Mouse (Mus musculus) thymus, adult 2 months (tissue): ENCODE data around the gene Zfp458.

Source experiments
- CTCF ChIP-seq: fragments of 200-500 bp; IDR thresholded peaks from 2 replicates; pipeline ENCODE4 v1.5.1; 2012; ENCODE audit warnings: mild to moderate bottlenecking, control low read depth, low read length, moderate library complexity, borderline replicate concordance; ENCODE audit not compliant: control insufficient read depth, poor library complexity, insufficient read depth; ENCODE audit errors: extremely low read depth
- POLR2A ChIP-seq: fragments of 200-500 bp; IDR thresholded peaks from 2 replicates; pipeline ENCODE4 v1.6.1; 2012; ENCODE audit warnings: mild to moderate bottlenecking, low read length, control low read depth, moderate library complexity; ENCODE audit not compliant: control insufficient read depth, poor library complexity, insufficient read depth; ENCODE audit errors: extremely low read depth

DNA sequence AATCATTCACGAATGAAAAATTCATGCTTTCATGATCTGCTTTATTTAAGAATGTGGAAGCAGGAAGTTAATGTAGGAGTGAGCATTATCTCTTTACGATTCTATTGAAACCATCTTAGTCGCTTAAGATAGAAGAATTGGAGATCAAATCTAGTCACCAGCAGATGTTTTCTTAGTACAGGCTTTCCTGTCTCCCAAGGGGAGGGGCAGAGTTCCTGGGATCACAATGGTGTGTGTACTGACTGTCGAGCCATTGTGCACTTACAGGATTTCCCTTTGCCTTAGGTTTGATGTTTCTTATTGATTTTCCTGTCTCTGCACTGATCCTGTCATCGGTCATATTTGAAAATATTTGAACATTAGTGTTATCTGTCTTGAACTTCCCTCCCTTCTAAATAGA, 28.5 kb upstream of the Zfp458 start:
- TF ChIP-seq CTCF, result no peak
- no peak for TF ChIP-seq POLR2A
